Mouse (Mus musculus) megakaryocyte-erythroid progenitor cell, adult 5-6 weeks (primary cell): ENCODE measurements around the gene Ripply3. TPM values are rescaled to one million over a fixed set of nuclear protein-coding genes. Genes with fewer than 3 reads are reported as not detected.

Experiments used
- total RNA-seq, 2 experiments: library from RNA; stranded (forward) in 1 of 2; stranded (reverse) in 1 of 2; fragments of 200-1000, 215-1000 nt in 1 of 2; fragments of >200 nt in 1 of 2; fragmentation: Nextera tagmentation in 1 of 2; gene quantifications; 2 replicates each; pipeline ENCODE4 v1.2.3; 2014 to 2017

Gene Ripply3
- total RNA-seq, 2 experiments from 2014 or later, result 0.39 to 2.2 TPM

Other genes with a start within 250 kb of the Ripply3 start
- not detected in 2 replicates for gene Sim2, start 243.5 kb upstream of the Ripply3 start, total RNA-seq (2014; fragmentation: Nextera tagmentation)
- gene Sim2, start 243.5 kb upstream of the Ripply3 start, total RNA-seq (2017), result not detected in 2 replicates
- 5.6 and 5.9 TPM in 2 replicates for gene Hlcs, start 14.8 kb upstream of the Ripply3 start, total RNA-seq (2014; fragmentation: Nextera tagmentation)
- gene Hlcs, start 14.8 kb upstream of the Ripply3 start, total RNA-seq (2017), result 7.0 and 26.9 TPM in 2 replicates
- 42.0 and 85.4 TPM in 2 replicates for gene Ttc3, start 42.2 kb downstream of the Ripply3 start, total RNA-seq (2014; fragmentation: Nextera tagmentation)
- gene Ttc3, start 42.2 kb downstream of the Ripply3 start, total RNA-seq (2017), result 155 and 210 TPM in 2 replicates
- gene Pigp, start 43.4 kb downstream of the Ripply3 start, total RNA-seq (2014; fragmentation: Nextera tagmentation), result 41.7 and 81.2 TPM in 2 replicates
- 23.6 and 28.0 TPM in 2 replicates for gene Pigp, start 43.4 kb downstream of the Ripply3 start, total RNA-seq (2017)
- gene Vps26c, start 198.4 kb downstream of the Ripply3 start, total RNA-seq (2014; fragmentation: Nextera tagmentation), result 23.1 and 29.9 TPM in 2 replicates
- gene Vps26c, start 198.4 kb downstream of the Ripply3 start, total RNA-seq (2017), result 15.1 and 35.5 TPM in 2 replicates
- 39.5 and 43.9 TPM in 2 replicates for gene Dyrk1a, start 241.6 kb downstream of the Ripply3 start, total RNA-seq (2014; fragmentation: Nextera tagmentation)
- gene Dyrk1a, start 241.6 kb downstream of the Ripply3 start, total RNA-seq (2017), result 59.8 and 62.4 TPM in 2 replicates